Mouse (Mus musculus) retina, embryonic 14.5 days (tissue): Measurements from ENCODE around the gene Tarsl2.

Experiments used
- DNase-seq: peaks from one replicate; pipeline ENCODE4 v3.0.0-alpha.2; 2015; ENCODE audit warnings: low spot score

Gene Tarsl2

DNA sequence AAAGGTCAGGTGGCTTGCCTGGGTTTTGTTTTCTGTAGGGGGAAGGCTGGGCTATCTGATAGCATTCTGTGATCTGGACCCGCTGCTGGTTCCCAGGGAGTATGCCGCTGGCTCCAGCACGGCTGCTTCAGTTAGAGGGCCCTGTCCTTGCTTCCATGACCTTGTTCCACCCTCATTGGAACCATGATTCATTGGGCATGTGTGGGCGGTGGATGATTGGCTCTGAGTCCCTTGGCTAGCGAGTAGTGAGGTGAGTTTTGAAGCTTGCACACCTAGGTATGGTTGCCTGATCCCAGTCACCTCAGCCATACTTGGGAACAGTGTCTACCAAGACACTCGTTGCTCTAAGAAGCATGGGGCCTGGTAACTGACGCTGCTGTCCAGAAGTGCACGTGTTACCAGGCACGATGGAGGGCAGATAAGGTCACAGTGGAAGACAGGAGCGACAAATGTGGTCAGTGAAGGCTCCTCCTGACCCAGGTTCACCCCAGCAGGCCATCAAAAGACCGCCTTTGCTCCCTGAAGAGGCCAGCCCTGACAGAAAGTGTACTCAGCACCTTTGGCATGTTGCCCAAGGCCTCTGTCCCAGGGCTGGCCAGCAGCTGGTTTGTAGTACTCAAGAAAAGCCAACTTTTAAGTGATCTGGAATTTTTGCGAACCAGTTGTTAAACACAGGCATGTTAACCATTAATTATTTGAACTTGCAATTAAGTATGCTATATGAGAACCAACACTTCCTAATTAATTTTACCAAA lies 92.8 kb downstream of the Tarsl2 start:
- DNase-seq = no peak
